Mouse (Mus musculus): ENCODE results near the gene Pard3.

DNA sequence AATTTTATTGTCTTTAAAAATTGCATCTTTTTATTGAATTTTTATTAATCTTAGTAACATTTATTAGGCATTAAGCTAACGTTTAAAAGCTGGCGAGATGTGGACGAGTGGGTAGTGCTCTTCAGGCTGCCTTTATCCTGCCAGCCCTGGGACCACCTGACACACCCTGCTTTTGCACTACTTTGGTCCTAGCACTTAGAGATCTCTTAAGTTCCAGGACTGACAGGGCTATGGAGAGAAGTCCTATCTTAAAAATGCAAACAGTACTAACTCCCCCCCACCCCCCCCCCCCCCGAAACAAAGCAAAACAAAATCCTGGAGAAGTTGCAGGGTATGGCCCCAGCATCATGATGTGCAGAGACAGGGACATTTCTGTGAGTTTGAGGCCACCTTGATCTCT, 331.8 kb downstream of the Pard3 start:
- no peak for TF ChIP-seq CTCF (IDR thresholded peaks at IDR 0.05; ENCODE audit: low read depth)
- no peak for TF ChIP-seq EP300 (IDR thresholded peaks at IDR 0.05; ENCODE audit: low read depth)
